Mouse (Mus musculus): Measurements from ENCODE around the gene Pkig.

DNA sequence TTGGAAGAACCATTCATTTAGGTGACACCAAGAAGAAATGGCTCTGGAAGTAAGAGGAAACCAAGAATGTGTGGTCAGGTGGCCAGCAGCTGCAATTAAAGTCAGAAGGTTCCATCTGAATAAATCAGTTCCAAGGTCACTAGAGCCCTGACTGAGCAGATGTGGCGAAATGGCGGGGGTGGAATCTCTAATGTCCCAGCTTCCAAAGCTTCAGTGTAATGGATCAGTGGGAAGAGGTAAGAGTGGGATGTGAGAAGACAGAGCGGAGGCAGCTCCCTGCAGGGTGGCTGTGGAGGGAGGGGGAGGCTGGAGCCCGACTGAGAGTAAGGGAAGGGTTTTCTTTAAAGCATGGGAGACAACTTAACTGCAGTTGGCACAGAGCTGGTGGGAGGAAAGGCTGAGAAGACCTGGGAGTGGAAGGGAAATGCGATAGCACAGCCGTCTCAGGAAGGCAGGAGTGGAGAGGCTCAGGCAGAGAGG is 3.2 kb downstream of the Pkig start:
- TF ChIP-seq CTCF (IDR thresholded peaks at IDR 0.05; ENCODE audit: borderline replicate concordance, control insufficient read depth, extremely low read depth, insufficient read depth, low read length, poor library complexity) (no peak), POLR2A (IDR thresholded peaks at IDR 0.05; ENCODE audit: control insufficient read depth, extremely low read depth, insufficient read depth, low read length, poor library complexity) (no peak)

All from thymus, adult 2 months (tissue).